Mouse (Mus musculus) embryo, embryonic 11.5 days (tissue): ENCODE data around the gene Dedd2.
A peak's percentile ranks its signal among the peaks of the same experiment; 100 is the strongest.

ENCODE experiments used
- DNase-seq: peaks from one replicate; pipeline ENCODE4 v3.0.0-alpha.2; 2012; ENCODE audit warnings: low read depth, low spot score

Dedd2 gene

GRCm38 (mm10) chr7:25218705-25219415 is 1.6 kb downstream of the Dedd2 start:
- DNase-seq, result peak; percentile 62

DNA sequence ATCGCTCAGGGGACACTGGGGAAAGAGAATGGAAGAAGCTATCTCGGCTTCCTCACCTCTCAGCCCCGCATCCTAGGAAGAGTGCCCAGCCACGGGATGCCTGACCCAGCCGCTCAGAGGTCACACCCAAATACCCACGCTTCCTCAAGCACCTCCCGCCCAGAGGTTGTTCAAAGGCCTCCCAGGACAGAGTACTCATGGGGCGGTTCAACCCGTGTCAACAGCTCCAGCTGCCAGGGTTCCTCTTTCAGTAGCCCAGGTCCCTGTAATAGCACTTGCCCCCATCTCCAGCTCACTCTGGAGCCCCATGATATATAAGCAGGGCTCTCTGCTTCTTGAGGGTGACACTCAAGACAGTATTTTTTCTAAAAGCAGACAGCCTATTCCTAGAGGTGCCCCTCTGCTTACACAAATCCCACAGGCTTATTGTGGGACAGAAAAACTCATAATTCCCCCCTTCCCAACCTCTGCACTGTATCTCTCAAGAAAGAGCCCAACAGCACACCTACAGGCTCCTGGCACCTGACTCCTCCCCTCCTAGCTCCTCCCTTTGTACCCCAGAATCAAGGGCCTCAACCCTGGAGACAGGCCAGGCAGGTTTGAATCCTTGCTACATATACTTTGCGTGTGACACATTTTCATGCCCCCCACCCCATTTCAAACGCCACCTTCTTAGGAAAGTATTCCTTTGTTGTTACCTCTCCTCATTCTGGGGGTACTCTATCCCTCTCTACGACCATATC is 2.6 kb downstream of the Dedd2 start:
- no peak for DNase-seq

- no peak for DNase-seq
These were observed 6.2 kb downstream of the Dedd2 start for GRCm38 (mm10) chr7:25214172-25214571.

DNA sequence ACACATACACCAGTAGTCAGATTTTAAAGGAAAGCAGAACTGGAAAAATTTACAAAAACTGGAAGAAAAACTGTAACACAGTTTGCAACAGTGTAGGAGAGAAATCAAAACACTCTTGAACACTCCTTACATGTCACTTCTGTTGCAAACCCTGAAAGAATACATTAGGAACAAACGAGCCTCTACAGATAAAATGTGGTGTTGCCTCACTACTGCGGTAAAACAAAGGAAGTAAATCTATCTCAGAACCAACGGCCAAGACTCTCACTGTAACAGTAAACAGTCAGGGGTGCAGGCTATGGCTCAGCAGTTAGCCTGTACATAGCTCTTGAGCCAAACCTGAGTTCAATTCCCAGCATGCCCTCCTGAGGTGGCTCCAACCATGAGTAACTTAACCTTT is 7.3 kb downstream of the Dedd2 start:
- DNase-seq, result no peak

DNA sequence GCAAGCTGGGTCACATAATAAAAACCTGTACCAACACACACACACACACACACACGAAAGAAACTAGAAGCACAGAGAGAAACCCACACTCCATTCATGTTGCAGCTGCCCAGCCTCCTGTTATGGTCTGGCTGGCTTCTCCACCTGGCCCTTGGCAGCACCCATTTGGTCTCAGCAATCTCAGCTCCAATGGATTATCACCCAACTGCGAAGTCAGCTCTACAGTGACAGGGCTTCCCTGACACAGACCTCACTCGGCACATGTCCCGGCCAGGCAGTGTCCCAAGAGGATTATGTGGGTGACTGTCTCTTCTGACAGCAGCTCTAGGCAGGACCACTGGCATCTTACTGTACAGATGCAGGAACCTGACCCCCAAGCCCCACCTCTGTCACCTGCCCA is 9.9 kb downstream of the Dedd2 start:
- DNase-seq, result no peak

GRCm38 (mm10) chr7:25209161-25209622 is 11.2 kb downstream of the Dedd2 start:
- DNase-seq, result no peak

GRCm38 (mm10) chr7:25206094-25206830 is 14.2 kb downstream of the Dedd2 start:
- DNase-seq, result no peak

DNA sequence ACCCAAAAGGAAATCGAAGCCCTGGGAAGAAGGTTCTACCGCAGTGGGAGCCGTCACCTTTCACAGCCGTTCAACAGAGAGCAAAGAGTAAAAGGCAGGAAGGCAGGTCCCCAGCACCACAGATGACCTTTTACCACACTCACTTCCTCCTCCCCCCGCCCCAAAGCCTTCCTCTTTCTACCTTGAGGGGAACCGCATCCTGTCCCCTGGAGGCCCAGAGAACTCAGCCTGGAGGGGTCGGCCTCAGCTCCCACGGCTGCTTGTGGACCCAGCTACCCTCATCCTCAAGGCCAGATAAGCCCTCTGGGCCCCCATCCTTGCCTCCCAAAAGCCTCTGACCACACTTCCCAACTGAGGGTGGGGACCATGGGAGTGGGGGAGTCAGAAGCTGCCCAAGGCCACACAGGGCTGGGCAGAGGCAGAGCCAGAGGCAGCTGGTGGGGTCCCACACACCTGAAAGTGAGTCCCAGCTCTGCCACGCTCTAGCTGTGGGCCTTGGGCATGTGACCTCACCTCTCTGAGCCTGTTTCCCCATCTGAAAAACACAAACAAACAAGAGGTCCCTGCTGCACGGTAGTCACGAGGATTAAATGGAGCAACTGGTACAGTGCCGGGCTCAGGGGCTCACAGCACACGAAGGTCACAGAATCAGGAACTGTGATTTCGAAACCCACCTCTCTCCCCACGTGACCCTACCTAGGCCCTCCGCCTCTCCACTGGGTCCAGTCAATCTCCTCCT is 14.9 kb downstream of the Dedd2 start:
- no peak for DNase-seq

- DNase-seq, result no peak
These were observed 16.8 kb downstream of the Dedd2 start for GRCm38 (mm10) chr7:25203624-25204023.

- DNase-seq, result no peak
These were observed 22.9 kb downstream of the Dedd2 start for GRCm38 (mm10) chr7:25197384-25198018.

- no peak for DNase-seq
These were observed 24.3 kb downstream of the Dedd2 start for GRCm38 (mm10) chr7:25196107-25196506.

GRCm38 (mm10) chr7:25195148-25195547 is 25.3 kb downstream of the Dedd2 start:
- no peak for DNase-seq

DNA sequence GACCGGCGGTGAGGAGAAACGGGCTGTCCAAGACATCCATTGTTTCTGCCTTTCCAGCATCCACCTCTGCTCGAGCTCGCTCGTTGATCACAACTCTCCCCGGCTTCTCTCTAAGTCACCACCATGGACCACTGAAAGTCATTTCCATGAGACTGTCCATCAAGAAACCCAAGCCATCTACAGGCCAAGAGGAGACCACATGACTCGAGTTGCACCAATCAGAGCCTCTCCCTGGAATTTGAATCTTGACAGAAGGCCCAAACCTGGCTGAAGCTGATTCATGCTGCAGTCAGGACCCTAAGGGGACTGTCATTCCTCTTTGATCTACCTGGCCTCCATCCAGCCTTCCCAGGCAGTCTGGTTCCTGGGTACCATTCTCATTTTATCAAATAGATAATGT is 28.3 kb downstream of the Dedd2 start:
- no peak for DNase-seq

GRCm38 (mm10) chr7:25190806-25191205 is 29.6 kb downstream of the Dedd2 start:
- DNase-seq, result no peak

- DNase-seq, result peak; percentile 76
These were observed 32.5 kb downstream of the Dedd2 start for GRCm38 (mm10) chr7:25187662-25188650.

DNA sequence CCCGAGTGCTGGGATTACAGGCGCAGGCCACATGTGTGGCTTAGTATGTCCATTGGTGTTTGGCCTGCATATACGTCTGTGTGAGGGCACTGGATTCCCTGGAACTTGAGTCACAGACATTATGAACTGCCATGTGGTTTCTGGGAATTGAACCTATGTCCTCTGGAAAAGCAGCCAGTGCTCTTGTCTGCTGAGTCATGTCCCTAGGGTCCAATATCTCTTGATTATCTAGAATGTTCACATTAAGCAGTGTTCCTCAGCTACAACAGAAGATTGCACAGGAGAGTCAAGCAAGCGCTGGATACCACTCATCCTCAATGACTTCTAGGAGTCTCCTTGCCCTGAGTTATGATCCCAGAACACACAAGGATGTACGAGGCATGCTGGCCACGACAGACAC is 36.3 kb downstream of the Dedd2 start:
- no peak for DNase-seq

DNA sequence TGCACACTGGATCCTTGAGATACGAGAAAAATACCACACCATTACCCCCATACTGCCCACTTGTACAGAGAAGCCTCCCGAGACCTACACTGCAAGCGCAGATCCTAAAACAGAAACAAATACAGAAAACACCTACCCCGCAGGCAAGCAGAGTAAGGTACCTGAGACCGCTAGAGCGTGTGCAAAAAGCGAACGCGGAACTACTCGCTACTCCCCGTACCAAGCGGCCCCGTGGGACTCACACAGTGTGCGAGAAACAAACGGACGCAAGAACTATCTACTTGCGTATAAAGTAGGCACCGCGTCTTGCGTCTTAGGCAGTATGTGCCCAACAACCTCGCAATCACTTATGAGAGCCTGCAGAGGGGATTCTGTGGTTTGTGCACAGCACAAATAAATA is 38.6 kb downstream of the Dedd2 start:
- no peak for DNase-seq

- DNase-seq, result no peak
These were observed 39.1 kb downstream of the Dedd2 start for GRCm38 (mm10) chr7:25181331-25181790.

DNA sequence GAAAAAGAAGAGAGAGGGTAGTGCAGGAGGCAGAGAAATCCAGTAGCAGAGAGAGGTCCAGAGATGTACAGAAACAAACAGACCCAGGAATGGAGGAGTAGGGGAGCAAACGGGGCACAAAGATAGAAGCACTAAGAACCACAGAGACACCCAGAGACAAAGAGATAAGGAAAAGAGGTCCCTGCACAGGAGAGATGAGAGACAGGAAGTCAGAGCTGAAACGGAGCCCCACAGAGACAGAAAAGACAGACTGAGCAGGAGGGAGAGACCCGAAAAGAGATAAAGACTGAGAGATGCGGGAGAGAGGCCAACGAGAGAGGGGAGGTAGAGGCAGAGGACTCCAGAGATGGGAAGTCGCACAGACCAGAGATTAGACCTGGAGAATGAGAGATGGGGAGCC is 39.9 kb downstream of the Dedd2 start:
- DNase-seq, result no peak

GRCm38 (mm10) chr7:25179606-25180161 is 40.7 kb downstream of the Dedd2 start, which contains the start of gene Pou2f2:
TSS of gene Pou2f2 (minus strand) at chr7:25179726.
- DNase-seq, result peak; percentile 76
